Comparison of ENCODE assay signal across 13 mouse cellular contexts in genomic region chr1:126483665-126484064, GRCm38 (mm10).
"Had no signal": no experiment of that assay in that cellular context is flagged by ENCODE, and none has a peak within 500 bp of the region (broad histone marks: within the 10 kb centered on the region; RNA-seq: fewer than 3 reads in every experiment).

No protein-coding gene starts in this region.

- H3K27ac ChIP-seq: limb, embryonic 15.5 days; liver, embryonic 12.5 days; midbrain, embryonic 10.5 days; neural tube, embryonic 15.5 days had no signal

- H3K9ac ChIP-seq: limb, embryonic 15.5 days; liver, embryonic 12.5 days; neural tube, embryonic 15.5 days had no signal

- H3K4me2 ChIP-seq: limb, embryonic 15.5 days; liver, embryonic 12.5 days; neural tube, embryonic 15.5 days had no signal

- H3K4me3 ChIP-seq: limb, embryonic 15.5 days; liver, embryonic 12.5 days; midbrain, embryonic 10.5 days; myocyte; neural tube, embryonic 15.5 days had no signal

- H3K36me3 ChIP-seq: limb, embryonic 15.5 days; liver, embryonic 12.5 days; neural tube, embryonic 15.5 days had no signal

- DNase-seq: kidney, adult 18-20 months; kidney, postnatal 14 days; lung, postnatal 10 days; lung, postnatal 4 days; midbrain, embryonic 14.5 days; right cerebral cortex, postnatal 14 days; thymus, adult 2 months; thymus, postnatal 25 days had no signal

- ATAC-seq: liver, embryonic 12.5 days had no signal

- H3K9me3 ChIP-seq: limb, embryonic 15.5 days; liver, embryonic 12.5 days; midbrain, embryonic 10.5 days; neural tube, embryonic 15.5 days had no signal

- H3K27me3 ChIP-seq: liver, embryonic 12.5 days; neural tube, embryonic 15.5 days had no signal

- H3K4me1 ChIP-seq: limb, embryonic 15.5 days; liver, embryonic 12.5 days; neural tube, embryonic 15.5 days had no signal
